Mouse (Mus musculus) embryonic facial prominence, embryonic 11.5 days (tissue): ENCODE data around the gene Ptprg. TPM values are rescaled to one million over a fixed set of nuclear protein-coding genes. Genes with fewer than 3 reads are reported as not detected.
A peak's percentile ranks its signal among the peaks of the same experiment; 100 is the strongest.

Experiments
- ATAC-seq: fragments of 200-750 bp; cut with Nextera tagmentation; replicated peaks from 2 replicates; pipeline ENCODE4 v1.8.0; 2017; ENCODE audit warnings: low read depth; ENCODE audit not compliant: insufficient number of reproducible peaks, low FRiP score, low TSS enrichment
- DNase-seq: peaks from one replicate; pipeline ENCODE4 v3.0.0-alpha.2; 2015; ENCODE audit warnings: low spot score
- H3K27ac ChIP-seq: fragments of 300-500 bp; sonication (generic); replicated peaks from 2 replicates; pipeline ENCODE4 v1.5.1; 2014; ENCODE audit warnings: mild to moderate bottlenecking, low read depth, low read length, control low read depth
- H3K27me3 ChIP-seq: fragments of 300-500 bp; sonication (generic); 2 replicates; pipeline ENCODE4 v1.6.1; 2014; ENCODE audit warnings: mild to moderate bottlenecking, low read length, moderate library complexity, mixed read lengths; ENCODE audit not compliant: control insufficient read depth, insufficient read depth
- H3K36me3 ChIP-seq: fragments of 300-500 bp; sonication (generic); replicated peaks from 2 replicates; pipeline ENCODE4 v1.6.1; 2014; ENCODE audit warnings: low read depth, mild to moderate bottlenecking, low read length, moderate library complexity, mixed read lengths; ENCODE audit not compliant: control insufficient read depth, insufficient read depth
- H3K4me1 ChIP-seq: fragments of 300-500 bp; sonication (generic); 2 replicates; pipeline ENCODE4 v1.6.1; 2014; ENCODE audit warnings: low read length, mixed read lengths; ENCODE audit not compliant: control insufficient read depth, insufficient read depth
- H3K4me2 ChIP-seq: fragments of 300-500 bp; sonication (generic); 2 replicates; pipeline ENCODE4 v1.6.1; 2014; ENCODE audit warnings: low read depth, mild to moderate bottlenecking, control low read depth, low read length, moderate library complexity
- H3K4me3 ChIP-seq: fragments of 300-500 bp; sonication (generic); 2 replicates; pipeline ENCODE4 v1.5.1; 2014; ENCODE audit warnings: low read depth, low read length, control low read depth
- H3K9ac ChIP-seq: fragments of 300-500 bp; sonication (generic); replicated peaks from 2 replicates; pipeline ENCODE4 v1.6.1; 2014; ENCODE audit warnings: mild to moderate bottlenecking, control low read depth, low read length
- H3K9me3 ChIP-seq: fragments of 300-500 bp; sonication (generic); replicated peaks from 2 replicates; pipeline ENCODE4 v1.6.1; 2016; ENCODE audit warnings: mild to moderate bottlenecking, low read length, inconsistent platforms, mixed read lengths; ENCODE audit not compliant: control insufficient read depth
- WGBS: fragments of 180-500 bp; shearing (Covaris S2); extraction: QIAGEN DNeasy Blood & Tissue Kit; methylation state at CpG from one replicate; pipeline ENCODE4 v1.1.7; 2014; 5-methylcytosine and 5-hydroxymethylcytosine counted together
- polyA plus RNA-seq: library from polyadenylated mRNA; unstranded; fragments of >200 nt; fragmentation: Nextera tagmentation; extraction: Ambion mirVana; gene quantifications from 2 replicates; pipeline ENCODE4 v1.2.1, GENCODE M21; 2014

Gene Ptprg
- polyA plus RNA-seq, 1 experiment from 2014 or later, result 28.7 TPM

DNA sequence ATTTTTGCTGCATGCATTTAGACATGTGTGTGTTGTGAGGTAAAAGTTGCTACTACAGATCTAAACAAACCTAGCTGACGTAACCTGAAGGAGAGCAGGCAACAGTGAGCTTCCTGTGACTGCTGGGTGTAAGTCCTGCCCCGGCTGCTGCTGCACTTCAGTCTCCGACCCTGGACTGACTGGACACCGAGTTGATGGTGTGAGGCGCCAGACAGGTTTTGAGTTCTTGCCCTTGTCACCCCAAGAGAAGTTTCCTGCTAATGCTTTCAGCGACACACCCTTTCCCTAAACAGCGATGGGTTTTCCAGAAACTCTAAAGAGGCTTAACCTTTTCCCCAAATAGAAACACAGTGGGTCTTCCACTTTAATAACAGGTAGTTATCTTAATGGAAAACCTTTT, 313.1 kb downstream of the Ptprg start:
- Histone ChIP-seq H3K4me2 (no peak overlapping the region), H3K36me3 (no peaks in the 10 kb centered on the region), H3K4me1 (peaks cover 2% of the 10 kb centered on the region; the same call in 1 of the 2 replicates), H3K27ac (no peak overlapping the region), H3K9me3 (no peaks in the 10 kb centered on the region), H3K9ac (no peak overlapping the region), H3K27me3 (no peaks in the 10 kb centered on the region), H3K4me3 (no peak overlapping the region)
- ATAC-seq, result no peak
- WGBS, result 86% methylated on average over 7 of the region's 7 CpGs
- DNase-seq, result no peak

DNA sequence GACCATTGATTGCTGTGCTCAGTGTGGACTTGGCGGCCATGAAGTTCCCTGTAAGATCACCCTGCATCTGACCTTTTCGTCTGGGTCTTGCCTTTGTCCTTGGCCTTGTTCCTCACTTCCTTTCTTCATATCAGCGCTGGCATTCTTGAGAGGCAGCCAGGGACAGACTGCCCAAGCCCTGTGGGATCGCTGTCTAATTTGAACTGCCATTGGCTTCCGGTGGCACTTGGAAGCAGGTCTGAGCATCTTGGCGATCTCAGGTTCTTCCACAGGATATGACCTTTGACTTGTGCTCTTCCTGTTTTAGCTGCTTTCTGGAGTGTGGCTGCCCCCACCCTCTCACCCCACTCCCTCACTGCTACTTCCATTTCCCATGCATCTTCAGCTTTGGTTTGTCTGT, 315.3 kb downstream of the Ptprg start:
- Histone ChIP-seq H3K9ac (no peak overlapping the region), H3K27ac (no peak overlapping the region), H3K27me3 (no peaks in the 10 kb centered on the region), H3K4me1 (peaks cover 2% of the 10 kb centered on the region; the same call in 1 of the 2 replicates), H3K9me3 (no peaks in the 10 kb centered on the region), H3K36me3 (no peaks in the 10 kb centered on the region), H3K4me3 (no peak overlapping the region), H3K4me2 (no peak overlapping the region)
- no peak for DNase-seq
- WGBS, result 32% methylated on average over 6 of the region's 6 CpGs
- ATAC-seq, result no peak

DNA sequence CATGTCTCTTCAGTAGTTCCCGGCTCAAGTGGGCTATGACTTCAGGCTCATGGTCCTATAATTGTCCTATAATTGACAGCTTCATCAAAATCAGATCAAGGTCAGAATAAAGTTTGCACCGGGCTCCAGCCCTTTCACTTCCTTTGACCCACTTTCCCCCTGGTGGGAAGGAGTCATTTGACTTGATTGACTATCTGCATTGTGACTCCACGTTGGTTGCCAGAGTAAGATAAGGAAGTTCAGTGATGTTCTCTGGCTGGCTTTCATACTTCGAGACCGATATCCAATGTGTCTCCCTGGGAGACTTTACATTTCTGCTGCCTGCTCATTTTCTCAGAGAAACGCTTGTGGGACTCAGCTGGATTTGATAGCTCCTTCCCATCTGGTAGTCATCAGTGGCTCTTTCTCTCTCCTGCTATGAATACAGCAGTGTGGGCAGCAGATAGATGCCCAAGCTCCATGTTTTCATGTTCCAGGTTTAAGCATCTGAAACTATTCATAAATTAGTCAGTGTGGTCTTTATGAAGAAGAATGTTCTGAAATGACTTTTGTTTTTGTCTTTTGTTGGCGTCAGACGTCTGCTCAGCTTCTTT, 318.5 kb downstream of the Ptprg start:
- DNase-seq (peak; percentile 71), ATAC-seq (no peak)
- H3K4me3 ChIP-seq, result no peak overlapping the region
- no peaks in the 10 kb centered on the region for H3K27me3 ChIP-seq
- no peaks in the 10 kb centered on the region for H3K9me3 ChIP-seq
- WGBS, result 39% methylated on average over 8 of the region's 8 CpGs
- H3K4me2 ChIP-seq, result no peak overlapping the region
- H3K4me1 ChIP-seq, result no peaks in the 10 kb centered on the region
- no peaks in the 10 kb centered on the region for H3K36me3 ChIP-seq
- H3K9ac ChIP-seq, result no peak overlapping the region
- no peak overlapping the region; the same call in 1 of the 2 replicates for H3K27ac ChIP-seq

DNA sequence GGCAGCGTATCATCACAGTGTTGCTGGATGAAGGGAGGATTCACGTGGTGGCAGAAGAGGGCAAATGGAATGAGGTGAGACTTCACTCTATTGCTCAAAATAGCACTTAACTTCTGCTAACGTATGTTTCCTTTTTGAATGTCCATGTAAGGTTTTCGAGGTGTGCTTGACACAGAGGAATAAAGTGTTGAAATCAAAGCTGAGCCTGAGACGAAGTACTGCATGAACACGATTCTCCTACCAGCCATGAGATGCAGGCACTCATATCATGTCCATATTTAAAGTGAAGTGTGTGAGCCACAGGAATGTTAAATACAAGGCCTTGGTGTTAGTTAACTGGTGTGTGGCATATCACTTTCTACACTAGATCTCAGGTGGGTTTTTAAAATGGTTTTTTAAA, 320.9 kb downstream of the Ptprg start:
- 87% methylated on average over 6 of the region's 6 CpGs for WGBS
- Histone ChIP-seq H3K4me2 (no peak overlapping the region), H3K4me3 (no peak overlapping the region), H3K27me3 (no peaks in the 10 kb centered on the region), H3K36me3 (no peaks in the 10 kb centered on the region), H3K4me1 (no peaks in the 10 kb centered on the region), H3K9ac (no peak overlapping the region), H3K27ac (no peak overlapping the region), H3K9me3 (no peaks in the 10 kb centered on the region)
- no peak for DNase-seq
- ATAC-seq, result no peak

DNA sequence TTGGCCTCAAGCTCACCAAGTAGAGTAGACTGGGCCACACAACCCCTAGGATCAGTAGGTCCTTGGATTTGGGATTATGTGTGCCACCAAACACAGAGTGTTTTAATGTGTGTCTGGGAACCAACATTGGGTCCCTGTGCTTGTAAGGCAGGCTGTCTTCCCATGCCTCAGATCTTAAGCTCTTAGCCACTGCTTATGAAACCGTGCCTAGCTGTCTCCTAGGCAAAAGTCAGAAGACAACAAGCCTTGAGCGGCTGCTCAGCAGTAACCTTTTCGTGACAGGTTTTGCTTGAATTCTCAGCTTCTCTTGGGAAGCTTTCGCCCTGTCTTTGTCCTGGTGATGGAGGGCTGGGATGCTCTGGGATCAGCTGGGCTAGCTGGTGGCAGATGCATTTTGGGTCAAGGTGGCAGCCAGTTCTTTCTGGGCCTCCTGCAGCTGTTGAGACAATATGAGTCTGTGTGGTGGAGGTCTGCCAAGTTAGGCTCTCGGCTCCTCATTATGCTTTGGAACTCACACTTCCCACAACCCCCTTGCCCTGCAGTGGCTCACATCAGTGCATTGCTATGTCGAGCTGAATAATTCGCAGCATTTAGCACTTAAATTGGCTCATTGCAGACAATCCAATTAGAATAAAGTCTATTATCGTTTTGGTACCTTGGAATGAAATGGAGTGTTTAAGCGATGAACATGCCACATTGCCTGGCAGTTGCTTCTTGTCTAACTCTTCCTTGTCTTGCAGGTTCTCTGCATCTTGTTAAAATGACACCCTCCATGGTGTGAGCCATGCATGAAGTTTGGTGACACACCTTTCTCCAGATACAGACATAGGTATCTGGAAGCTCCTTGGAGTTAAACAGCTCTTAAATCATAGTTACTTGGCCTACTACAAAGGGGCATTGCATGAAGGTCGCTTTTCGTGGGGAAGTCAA, 321.9 kb downstream of the Ptprg start:
- Histone ChIP-seq H3K9ac (no peak overlapping the region), H3K4me1 (no peaks in the 10 kb centered on the region), H3K9me3 (no peaks in the 10 kb centered on the region), H3K36me3 (no peaks in the 10 kb centered on the region), H3K4me2 (no peak overlapping the region), H3K27me3 (no peaks in the 10 kb centered on the region), H3K4me3 (no peak overlapping the region), H3K27ac (no peak overlapping the region)
- no peak for ATAC-seq
- no peak for DNase-seq
- WGBS, result 87% methylated on average over 11 of the region's 11 CpGs

DNA sequence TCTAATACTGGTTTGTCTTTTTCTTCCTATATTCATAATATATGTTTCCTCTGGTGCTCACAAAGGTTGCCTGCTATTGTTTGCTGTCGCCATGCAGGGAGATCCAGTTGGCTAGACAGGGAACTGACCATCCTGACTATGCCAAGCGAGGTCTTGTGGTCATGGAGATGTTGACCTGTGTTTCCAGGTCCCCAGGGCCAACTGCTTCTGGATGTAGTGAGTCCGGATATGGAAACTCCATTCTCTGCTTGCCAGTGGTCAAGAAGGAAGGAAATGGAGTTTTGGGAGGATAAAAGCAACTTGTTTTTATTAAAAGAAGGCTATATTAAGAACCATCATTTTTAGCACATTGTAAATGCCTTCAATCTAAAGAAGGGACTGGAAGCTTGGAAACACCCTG, 327.8 kb downstream of the Ptprg start:
- ATAC-seq (no peak), DNase-seq (no peak)
- no peaks in the 10 kb centered on the region for H3K36me3 ChIP-seq
- H3K4me3 ChIP-seq, result no peak overlapping the region
- WGBS, result 69% methylated on average over 3 of the region's 3 CpGs
- H3K4me1 ChIP-seq, result no peaks in the 10 kb centered on the region
- H3K27ac ChIP-seq, result no peak overlapping the region
- H3K9ac ChIP-seq, result no peak overlapping the region
- no peak overlapping the region for H3K4me2 ChIP-seq
- no peaks in the 10 kb centered on the region for H3K9me3 ChIP-seq
- no peaks in the 10 kb centered on the region for H3K27me3 ChIP-seq

DNA sequence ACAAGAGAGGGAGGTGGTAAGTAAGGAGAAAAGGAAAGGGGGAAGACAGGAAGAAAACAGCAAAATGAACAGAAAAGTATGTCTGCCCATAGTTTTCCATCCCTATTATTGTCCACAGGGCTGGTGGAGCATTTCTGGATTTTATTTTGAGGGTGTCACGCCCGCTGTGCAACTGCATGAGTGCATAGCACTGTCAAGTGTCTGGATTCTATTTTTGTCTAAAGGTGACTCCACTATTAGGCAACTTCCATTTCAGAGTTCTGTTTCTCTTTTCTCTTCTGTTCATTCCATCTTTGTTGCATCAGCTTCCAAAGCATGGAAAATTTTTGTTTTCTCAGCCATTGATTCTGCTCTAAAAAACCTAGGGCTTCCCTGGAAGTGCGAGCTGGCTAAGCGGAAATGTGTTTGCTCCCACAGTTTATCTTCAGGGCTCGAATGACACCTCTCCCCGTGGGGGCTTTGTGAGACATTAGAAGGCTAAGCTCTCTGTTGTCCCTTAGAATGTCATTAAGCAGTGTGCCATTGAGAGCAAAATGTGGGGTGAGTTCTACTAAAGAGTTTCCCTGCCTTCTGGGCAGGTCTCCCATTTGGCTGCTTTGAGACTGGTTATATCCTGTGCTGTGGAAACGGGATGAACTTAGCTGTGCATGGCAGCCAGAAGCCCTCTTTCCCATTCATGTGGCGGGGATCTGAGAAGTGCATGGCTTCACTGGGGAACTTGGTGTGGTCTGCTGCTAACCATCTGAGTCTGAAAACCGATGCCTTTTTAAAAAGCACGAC, 330.0 kb downstream of the Ptprg start:
- Histone ChIP-seq H3K9me3 (no peaks in the 10 kb centered on the region), H3K4me3 (no peak overlapping the region), H3K9ac (no peak overlapping the region), H3K4me2 (no peak overlapping the region), H3K27ac (no peak overlapping the region; the same call in 1 of the 2 replicates), H3K4me1 (no peaks in the 10 kb centered on the region), H3K36me3 (no peaks in the 10 kb centered on the region), H3K27me3 (no peaks in the 10 kb centered on the region)
- 22% methylated on average over 10 of the region's 10 CpGs for WGBS
- DNase-seq (no peak), ATAC-seq (0 out of 2 replicates have a peak, but pooled peaks have one; percentile 44)
